Mouse (Mus musculus) lung, embryonic 14.5 days (tissue): ENCODE data around the gene Tssk2. TPM values are rescaled to one million over a fixed set of nuclear protein-coding genes. Genes with fewer than 3 reads are reported as not detected.

ENCODE experiments used
- ATAC-seq: fragments of 200-750 bp; cut with Nextera tagmentation; 2 replicates; pipeline ENCODE4 v1.8.0; 2017; ENCODE audit warnings: mild to moderate bottlenecking, moderate TSS enrichment, moderate library complexity; ENCODE audit not compliant: insufficient read depth
- DNase-seq: peaks from one replicate; pipeline ENCODE4 v3.0.0-alpha.2; 2015
- H3K27ac ChIP-seq: fragments of 300-500 bp; sonication (generic); 2 replicates; pipeline ENCODE4 v1.5.1; 2014; ENCODE audit warnings: low read depth, mild to moderate bottlenecking, moderate library complexity
- H3K27me3 ChIP-seq: fragments of 300-500 bp; sonication (generic); 2 replicates; pipeline ENCODE4 v1.6.1; 2014; ENCODE audit warnings: low read length, control low read depth; ENCODE audit not compliant: insufficient read depth
- H3K36me3 ChIP-seq: fragments of 300-500 bp; sonication (generic); 2 replicates; pipeline ENCODE4 v1.6.1; 2014; ENCODE audit warnings: control low read depth; ENCODE audit not compliant: insufficient read depth
- H3K4me1 ChIP-seq: fragments of 300-500 bp; sonication (generic); 2 replicates; pipeline ENCODE4 v1.6.1; 2014; ENCODE audit warnings: antibody characterized with exemption, control low read depth; ENCODE audit not compliant: insufficient read depth
- H3K4me2 ChIP-seq: fragments of 300-500 bp; sonication (generic); 2 replicates; pipeline ENCODE4 v1.6.1; 2014; ENCODE audit warnings: mild to moderate bottlenecking
- H3K4me3 ChIP-seq: fragments of 300-500 bp; sonication (generic); 2 replicates; pipeline ENCODE4 v1.5.1; 2014; ENCODE audit warnings: low read depth, low read length
- H3K9ac ChIP-seq: fragments of 300-500 bp; sonication (generic); 2 replicates; pipeline ENCODE4 v1.6.1; 2014
- H3K9me3 ChIP-seq: fragments of 300-500 bp; sonication (generic); 2 replicates; pipeline ENCODE4 v1.6.1; 2016; ENCODE audit warnings: low read depth, low read length, control low read depth
- CTCF ChIP-seq: IDR thresholded peaks from 2 replicates; pipeline ENCODE4 v1.5.1; 2016; ENCODE audit warnings: antibody characterized with exemption, low read depth
- WGBS: fragments of 180-500 bp; shearing (Covaris S2); extraction: QIAGEN DNeasy Blood & Tissue Kit; methylation state at CpG from one replicate; pipeline ENCODE4 v1.1.7; 2014; 5-methylcytosine and 5-hydroxymethylcytosine counted together
- polyA plus RNA-seq: library from polyadenylated mRNA; unstranded; fragments of >200 nt; fragmentation: Nextera tagmentation; extraction: Ambion mirVana; gene quantifications from 2 replicates; pipeline ENCODE4 v1.2.1, GENCODE M21; 2014

Tssk2 gene
- not detected in 2 replicates for polyA plus RNA-seq

GRCm38 (mm10) chr16:17898462-17898861, at the start of gene Tssk2, which contains the start of gene Dgcr2:
Gene Tssk2, plus strand, starts transcription at chr16:17898637.
Gene Dgcr2, minus strand, starts transcription at chr16:17898562.
- H3K4me1 ChIP-seq: no peaks in the 10 kb centered on the region
- H3K36me3 ChIP-seq: peaks cover 50% of the 10 kb centered on the region
- no peak within 1 kb of the TSS for H3K9ac ChIP-seq
- DNase-seq (no peak), ATAC-seq (no peak)
- WGBS: 90% methylated on average over 14 of the region's 14 CpGs
- no peak within 1 kb of the TSS for H3K27ac ChIP-seq
- H3K9me3 ChIP-seq: no peaks in the 10 kb centered on the region
- H3K27me3 ChIP-seq: no peaks in the 10 kb centered on the region
- no peak within 1 kb of the TSS for H3K4me2 ChIP-seq
- no peak for TF ChIP-seq CTCF
- no peak within 1 kb of the TSS for H3K4me3 ChIP-seq

GRCm38 (mm10) chr16:17848928-17849327, 49.5 kb upstream of the Tssk2 start:
- Histone ChIP-seq H3K4me1 (no peaks in the 10 kb centered on the region), H3K27ac (no peak overlapping the region), H3K36me3 (peaks cover 88% of the 10 kb centered on the region), H3K4me2 (no peak overlapping the region), H3K9ac (no peak overlapping the region), H3K9me3 (no peaks in the 10 kb centered on the region), H3K27me3 (no peaks in the 10 kb centered on the region), H3K4me3 (no peak overlapping the region)
- ATAC-seq (no peak), DNase-seq (peak; percentile 91)
- peak; percentile 86 for TF ChIP-seq CTCF
- WGBS: 22% methylated on average over 1 of the region's 1 CpGs

GRCm38 (mm10) chr16:17849486-17849885, 49.0 kb upstream of the Tssk2 start:
- no peak overlapping the region for H3K27ac ChIP-seq
- H3K4me1 ChIP-seq: no peaks in the 10 kb centered on the region
- no peak overlapping the region for H3K4me3 ChIP-seq
- no peaks in the 10 kb centered on the region for H3K9me3 ChIP-seq
- H3K36me3 ChIP-seq: peaks cover 88% of the 10 kb centered on the region
- ATAC-seq (no peak), DNase-seq (no peak)
- no peak overlapping the region for H3K9ac ChIP-seq
- 77% methylated on average over 6 of the region's 6 CpGs for WGBS
- no peaks in the 10 kb centered on the region for H3K27me3 ChIP-seq
- H3K4me2 ChIP-seq: no peak overlapping the region
- TF ChIP-seq CTCF: no peak

- Histone ChIP-seq H3K36me3 (peaks cover 87% of the 10 kb centered on the region), H3K27me3 (no peaks in the 10 kb centered on the region), H3K4me2 (no peak overlapping the region), H3K4me1 (no peaks in the 10 kb centered on the region), H3K4me3 (no peak overlapping the region), H3K27ac (no peak overlapping the region), H3K9me3 (no peaks in the 10 kb centered on the region), H3K9ac (no peak overlapping the region)
- DNase-seq (no peak), ATAC-seq (no peak)
- no peak for TF ChIP-seq CTCF
- WGBS: 93% methylated on average over 5 of the region's 5 CpGs
Observed at GRCm38 (mm10) chr16:17851331-17851730, 47.1 kb upstream of the Tssk2 start.

- 85% methylated on average over 1 of the region's 1 CpGs for WGBS
- H3K9me3 ChIP-seq: no peaks in the 10 kb centered on the region
- H3K27me3 ChIP-seq: no peaks in the 10 kb centered on the region
- ATAC-seq: no peak
- no peak overlapping the region for H3K4me3 ChIP-seq
- H3K4me2 ChIP-seq: no peak overlapping the region
- peaks cover 87% of the 10 kb centered on the region for H3K36me3 ChIP-seq
- DNase-seq: no peak
- TF ChIP-seq CTCF: no peak
- H3K27ac ChIP-seq: no peak overlapping the region
- no peaks in the 10 kb centered on the region for H3K4me1 ChIP-seq
- H3K9ac ChIP-seq: no peak overlapping the region
Observed at GRCm38 (mm10) chr16:17851860-17852259, 46.6 kb upstream of the Tssk2 start.

GRCm38 (mm10) chr16:17853263-17853662, 45.2 kb upstream of the Tssk2 start:
- 86% methylated on average over 2 of the region's 2 CpGs for WGBS
- H3K36me3 ChIP-seq: peaks cover 87% of the 10 kb centered on the region

GRCm38 (mm10) chr16:17857157-17857556, 41.3 kb upstream of the Tssk2 start:
- DNase-seq (no peak), ATAC-seq (no peak)
- Histone ChIP-seq H3K4me3 (no peak overlapping the region), H3K4me1 (no peaks in the 10 kb centered on the region), H3K9me3 (no peaks in the 10 kb centered on the region), H3K9ac (no peak overlapping the region), H3K27me3 (no peaks in the 10 kb centered on the region), H3K36me3 (peaks cover 79% of the 10 kb centered on the region), H3K27ac (no peak overlapping the region), H3K4me2 (no peak overlapping the region)
- no peak for TF ChIP-seq CTCF
- 70% methylated on average over 7 of the region's 7 CpGs for WGBS

More at GRCm38 (mm10) chr16:17853263-17853662, 45.2 kb upstream of the Tssk2 start:
- Histone ChIP-seq H3K4me1 (no peaks in the 10 kb centered on the region), H3K9ac (no peak overlapping the region), H3K27me3 (no peaks in the 10 kb centered on the region), H3K27ac (no peak overlapping the region), H3K4me2 (no peak overlapping the region), H3K4me3 (no peak overlapping the region), H3K9me3 (no peaks in the 10 kb centered on the region)
- DNase-seq (no peak), ATAC-seq (no peak)
- no peak for TF ChIP-seq CTCF

GRCm38 (mm10) chr16:17858592-17858991, 39.8 kb upstream of the Tssk2 start:
- H3K27ac ChIP-seq: no peak overlapping the region
- no peak overlapping the region for H3K4me2 ChIP-seq
- no peak overlapping the region for H3K9ac ChIP-seq
- H3K4me3 ChIP-seq: no peak overlapping the region
- peaks cover 71% of the 10 kb centered on the region for H3K36me3 ChIP-seq
- ATAC-seq (no peak), DNase-seq (peak; percentile 53)
- no peaks in the 10 kb centered on the region for H3K4me1 ChIP-seq
- no peaks in the 10 kb centered on the region for H3K9me3 ChIP-seq
- TF ChIP-seq CTCF: peak; percentile 62
- no peaks in the 10 kb centered on the region for H3K27me3 ChIP-seq
